Mouse (Mus musculus): ENCODE measurements around the gene Pigk. TPM values are rescaled to one million over a fixed set of nuclear protein-coding genes. Genes with fewer than 3 reads are reported as not detected.

The Pigk gene
- polyA plus RNA-seq, 1 experiment from 2014 or later = 35.9 TPM

DNA sequence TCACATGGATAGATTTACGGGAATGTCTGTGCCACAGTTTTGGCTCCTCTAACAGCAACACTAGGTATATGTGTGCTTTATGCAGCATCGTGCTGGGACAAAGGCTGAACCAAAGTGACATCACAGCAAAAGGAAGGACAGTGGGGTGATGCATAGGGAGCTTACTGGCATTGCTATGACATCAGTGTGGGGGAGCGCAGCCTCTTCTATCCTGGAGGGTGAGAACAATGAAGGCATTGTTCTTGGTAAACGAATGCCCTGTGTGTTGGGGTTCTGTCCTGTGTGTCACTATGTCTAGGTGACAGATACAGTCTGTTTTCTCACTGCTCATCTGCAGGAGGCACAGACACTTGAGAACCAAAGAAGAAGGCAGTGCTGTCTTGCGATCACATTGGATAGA, 285.0 kb downstream of the Pigk start:
- H3K4me2 ChIP-seq (ENCODE audit: low read depth, low read length) = no peak overlapping the region
- no peaks in the 10 kb centered on the region for H3K36me3 ChIP-seq (ENCODE audit: control insufficient read depth, insufficient read depth, low read length)
- 69% methylated on average over 5 of the region's 5 CpGs for WGBS
- no peaks in the 10 kb centered on the region for H3K9me3 ChIP-seq (ENCODE audit: control insufficient read depth, low read length)
- ATAC-seq = no peak
- H3K4me3 ChIP-seq (ENCODE audit: low read length) = no peak overlapping the region
- no peaks in the 10 kb centered on the region for H3K4me1 ChIP-seq (ENCODE audit: control insufficient read depth, insufficient read depth, low read length)
- H3K9ac ChIP-seq (ENCODE audit: low read depth, low read length) = no peak overlapping the region
- H3K27ac ChIP-seq (ENCODE audit: low read length) = no peak overlapping the region
- H3K27me3 ChIP-seq (replicated peaks; ENCODE audit: control insufficient read depth, insufficient read depth, low read length) = no peaks in the 10 kb centered on the region

DNA sequence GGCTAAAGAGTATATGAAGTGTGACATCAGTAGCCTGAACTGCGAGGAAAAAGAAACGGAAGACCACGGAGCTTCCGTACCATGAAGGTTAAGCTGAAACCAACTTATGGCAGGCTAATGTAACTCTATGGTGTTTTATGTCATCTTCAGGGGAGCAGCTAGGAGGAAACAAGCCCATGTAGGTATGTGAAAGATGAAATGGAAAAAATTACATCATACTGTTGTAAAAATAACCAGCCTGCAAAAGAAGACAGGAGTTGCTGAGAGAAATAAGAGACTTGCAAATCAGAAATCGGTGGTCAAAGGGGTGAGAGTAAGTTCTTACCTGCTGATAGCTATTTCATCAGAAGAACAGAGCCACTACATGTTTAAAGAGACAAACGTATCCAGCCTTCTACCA, 293.0 kb downstream of the Pigk start:
- Histone ChIP-seq H3K27ac (ENCODE audit: low read length) (no peak overlapping the region), H3K9me3 (ENCODE audit: control insufficient read depth, low read length) (no peaks in the 10 kb centered on the region), H3K27me3 (replicated peaks; ENCODE audit: control insufficient read depth, insufficient read depth, low read length) (no peaks in the 10 kb centered on the region), H3K4me3 (ENCODE audit: low read length) (no peak overlapping the region), H3K4me2 (ENCODE audit: low read depth, low read length) (no peak overlapping the region), H3K36me3 (ENCODE audit: control insufficient read depth, insufficient read depth, low read length) (no peaks in the 10 kb centered on the region), H3K4me1 (ENCODE audit: control insufficient read depth, insufficient read depth, low read length) (no peaks in the 10 kb centered on the region), H3K9ac (ENCODE audit: low read depth, low read length) (no peak overlapping the region)
- 84% methylated on average over 6 of the region's 6 CpGs for WGBS
- no peak for ATAC-seq

DNA sequence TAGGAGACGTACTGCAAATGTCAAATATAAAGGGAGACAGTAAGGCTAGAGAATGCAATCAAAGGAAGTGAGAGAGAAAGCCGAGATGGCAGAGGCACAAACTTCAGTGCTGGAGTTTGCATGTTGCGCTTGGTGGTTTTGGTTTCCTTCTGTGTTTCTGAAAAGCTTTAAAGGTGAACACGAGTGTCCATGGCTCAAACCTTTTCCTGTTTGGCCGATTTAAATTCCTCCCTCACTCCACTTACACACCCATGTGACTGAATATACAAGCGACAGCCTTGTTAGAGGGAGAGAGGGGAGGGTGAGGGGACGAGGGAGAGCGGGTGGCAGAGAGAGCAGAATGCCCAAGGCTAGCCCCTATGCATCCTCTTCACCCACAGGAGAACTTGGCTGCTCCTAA, 302.5 kb downstream of the Pigk start:
- H3K9ac ChIP-seq (ENCODE audit: low read depth, low read length) = no peak overlapping the region
- H3K27ac ChIP-seq (ENCODE audit: low read length) = no peak overlapping the region
- WGBS = 58% methylated on average over 8 of the region's 8 CpGs
- H3K4me3 ChIP-seq (ENCODE audit: low read length) = no peak overlapping the region
- ATAC-seq = no peak
- H3K4me1 ChIP-seq (ENCODE audit: control insufficient read depth, insufficient read depth, low read length) = no peaks in the 10 kb centered on the region; the same call in 1 of the 2 replicates
- no peak overlapping the region for H3K4me2 ChIP-seq (ENCODE audit: low read depth, low read length)
- no peaks in the 10 kb centered on the region for H3K9me3 ChIP-seq (ENCODE audit: control insufficient read depth, low read length)
- no peaks in the 10 kb centered on the region for H3K36me3 ChIP-seq (ENCODE audit: control insufficient read depth, insufficient read depth, low read length)
- H3K27me3 ChIP-seq (replicated peaks; ENCODE audit: control insufficient read depth, insufficient read depth, low read length) = no peaks in the 10 kb centered on the region

DNA sequence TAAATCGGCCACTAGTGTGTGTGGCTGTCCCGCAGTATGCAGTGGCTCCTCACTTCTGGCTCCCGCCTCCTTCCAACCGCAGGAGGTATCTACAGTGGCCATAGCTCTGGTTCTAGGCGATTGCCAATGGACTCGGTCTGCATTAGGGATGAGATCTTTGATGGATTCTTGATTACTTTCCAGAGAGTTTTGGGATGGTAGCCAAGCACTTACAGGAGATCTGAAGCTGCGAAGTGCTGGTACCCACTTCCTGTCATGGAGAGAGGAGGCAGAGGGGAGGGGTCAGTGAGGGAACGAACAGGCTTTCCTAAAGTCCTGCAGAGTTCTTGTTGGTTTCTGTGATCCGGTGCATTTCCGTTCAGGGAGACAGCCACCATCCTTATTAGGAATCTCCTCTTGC, 304.2 kb downstream of the Pigk start:
- no peaks in the 10 kb centered on the region for H3K36me3 ChIP-seq (ENCODE audit: control insufficient read depth, insufficient read depth, low read length)
- H3K27me3 ChIP-seq (replicated peaks; ENCODE audit: control insufficient read depth, insufficient read depth, low read length) = no peaks in the 10 kb centered on the region
- no peaks in the 10 kb centered on the region for H3K9me3 ChIP-seq (ENCODE audit: control insufficient read depth, low read length)
- ATAC-seq = no peak
- no peak overlapping the region for H3K9ac ChIP-seq (ENCODE audit: low read depth, low read length)
- H3K4me2 ChIP-seq (ENCODE audit: low read depth, low read length) = no peak overlapping the region
- no peak overlapping the region for H3K27ac ChIP-seq (ENCODE audit: low read length)
- H3K4me1 ChIP-seq (ENCODE audit: control insufficient read depth, insufficient read depth, low read length) = no peaks in the 10 kb centered on the region; the same call in 1 of the 2 replicates
- WGBS = 60% methylated on average over 10 of the region's 10 CpGs
- H3K4me3 ChIP-seq (ENCODE audit: low read length) = no peak overlapping the region

DNA sequence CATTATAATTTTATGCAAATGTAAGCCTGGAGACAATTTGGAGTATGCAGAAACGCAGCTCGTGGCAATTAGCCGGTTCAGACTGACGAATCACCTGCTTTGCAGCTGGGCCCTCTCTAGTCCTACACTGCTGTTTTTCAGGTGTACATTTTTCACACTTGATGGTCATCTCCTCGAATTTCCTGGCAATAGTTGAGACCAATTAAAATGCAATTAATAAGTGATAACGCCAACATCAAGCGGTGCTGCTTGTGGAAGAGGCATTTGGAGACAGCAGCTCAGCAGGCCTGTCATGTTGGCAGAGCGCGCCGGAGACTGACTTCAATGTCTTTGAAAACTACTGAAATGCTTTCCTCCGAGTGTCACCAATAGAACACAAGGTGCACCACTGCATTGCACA, 310.1 kb downstream of the Pigk start:
- no peak overlapping the region for H3K27ac ChIP-seq (ENCODE audit: low read length)
- H3K9me3 ChIP-seq (ENCODE audit: control insufficient read depth, low read length) = no peaks in the 10 kb centered on the region
- H3K4me2 ChIP-seq (ENCODE audit: low read depth, low read length) = no peak overlapping the region
- no peak overlapping the region for H3K4me3 ChIP-seq (ENCODE audit: low read length)
- H3K4me1 ChIP-seq (ENCODE audit: control insufficient read depth, insufficient read depth, low read length) = no peaks in the 10 kb centered on the region
- WGBS = 81% methylated on average over 11 of the region's 11 CpGs
- H3K27me3 ChIP-seq (replicated peaks; ENCODE audit: control insufficient read depth, insufficient read depth, low read length) = no peaks in the 10 kb centered on the region
- H3K36me3 ChIP-seq (ENCODE audit: control insufficient read depth, insufficient read depth, low read length) = no peaks in the 10 kb centered on the region
- no peak for ATAC-seq
- H3K9ac ChIP-seq (ENCODE audit: low read depth, low read length) = no peak overlapping the region

Other genes with a start within 250 kb of the Pigk start
- gene Ak5, start 45.7 kb upstream of the Pigk start, polyA plus RNA-seq (2015; fragmentation: Nextera tagmentation; extraction: Ambion mirVana) = 0.99 and 1.6 TPM in 2 replicates

Data from intestine, embryonic 16.5 days (tissue).